Mouse (Mus musculus): ENCODE results near the gene Xylt2.
"Not testable (repeated sequence)": the region's sequence is repeated elsewhere in the genome, so short reads cannot be mapped to it uniquely, and the experiment has no call there.

The Xylt2 gene

GRCm38 (mm10) chr11:94676754-94677606, at the start of gene Xylt2:
TSS of gene Xylt2 (minus strand) at chr11:94677515.
- peak; percentile 89 for DNase-seq

GRCm38 (mm10) chr11:94719216-94719615, 41.9 kb upstream of the Xylt2 start:
- no peak for DNase-seq

- no peak for DNase-seq
These were observed 41.0 kb upstream of the Xylt2 start for GRCm38 (mm10) chr11:94718113-94718909.

GRCm38 (mm10) chr11:94717239-94717638, 39.9 kb upstream of the Xylt2 start:
- no peak for DNase-seq

- DNase-seq: peak; percentile 26
These were observed 39.4 kb upstream of the Xylt2 start for GRCm38 (mm10) chr11:94716754-94717153.

- no peak for DNase-seq
These were observed 38.3 kb upstream of the Xylt2 start for GRCm38 (mm10) chr11:94715622-94716021.

- no peak for DNase-seq
These were observed 36.0 kb upstream of the Xylt2 start for GRCm38 (mm10) chr11:94713246-94713860.

- DNase-seq: no peak
These were observed 27.2 kb upstream of the Xylt2 start, which contains the start of gene Gm11541 for GRCm38 (mm10) chr11:94704472-94704871. TSS of gene Gm11541 (minus strand) at chr11:94704499.

GRCm38 (mm10) chr11:94704020-94704419, 26.7 kb upstream of the Xylt2 start:
- DNase-seq: no peak

- no peak for DNase-seq
These were observed 24.9 kb upstream of the Xylt2 start for GRCm38 (mm10) chr11:94702216-94702610.

GRCm38 (mm10) chr11:94701401-94702215, 24.3 kb upstream of the Xylt2 start:
- DNase-seq: no peak

- no peak for DNase-seq
These were observed 22.1 kb upstream of the Xylt2 start for GRCm38 (mm10) chr11:94699399-94699798.

- DNase-seq: no peak
These were observed 20.6 kb upstream of the Xylt2 start for GRCm38 (mm10) chr11:94697703-94698464.

GRCm38 (mm10) chr11:94697140-94697539, 19.8 kb upstream of the Xylt2 start:
- no peak for DNase-seq

GRCm38 (mm10) chr11:94695508-94695907, 18.2 kb upstream of the Xylt2 start:
- no peak for DNase-seq

- DNase-seq: not testable (repeated sequence)
These were observed 15.2 kb upstream of the Xylt2 start for GRCm38 (mm10) chr11:94692502-94692901.

- no peak for DNase-seq
These were observed 9.9 kb upstream of the Xylt2 start for GRCm38 (mm10) chr11:94687178-94687577.

GRCm38 (mm10) chr11:94682427-94682826, 5.1 kb upstream of the Xylt2 start:
- no peak for DNase-seq

GRCm38 (mm10) chr11:94681640-94682039, 4.3 kb upstream of the Xylt2 start:
- DNase-seq: no peak

GRCm38 (mm10) chr11:94680639-94681038, 3.3 kb upstream of the Xylt2 start:
- DNase-seq: no peak

- DNase-seq: no peak
These were observed 361 bp upstream of the Xylt2 start for GRCm38 (mm10) chr11:94677607-94678145.
